Mouse (Mus musculus) forebrain, embryonic 12.5 days (tissue): ENCODE results near the gene Epn2. TPM values are rescaled to one million over a fixed set of nuclear protein-coding genes. Genes with fewer than 3 reads are reported as not detected.

ENCODE experiments used
- ATAC-seq: fragments of 200-750 bp; cut with Nextera tagmentation; 2 replicates; pipeline ENCODE4 v1.8.0; 2017; ENCODE audit warnings: moderate TSS enrichment; ENCODE audit not compliant: low FRiP score
- H3K27ac ChIP-seq: fragments of 300-500 bp; sonication (generic); 2 replicates; pipeline ENCODE4 v1.5.1; 2016; ENCODE audit warnings: mild to moderate bottlenecking
- H3K27me3 ChIP-seq: fragments of 300-500 bp; sonication (generic); 2 replicates; pipeline ENCODE4 v1.6.1; 2016; ENCODE audit warnings: mild to moderate bottlenecking
- H3K36me3 ChIP-seq: fragments of 300-500 bp; sonication (generic); replicated peaks from 2 replicates; pipeline ENCODE4 v1.6.1; 2016; ENCODE audit warnings: mild to moderate bottlenecking
- H3K4me1 ChIP-seq: fragments of 300-500 bp; sonication (generic); 2 replicates; pipeline ENCODE4 v1.6.1; 2016
- H3K4me2 ChIP-seq: fragments of 300-500 bp; sonication (generic); 2 replicates; pipeline ENCODE4 v1.6.1; 2016; ENCODE audit warnings: mild to moderate bottlenecking, moderate library complexity
- H3K4me3 ChIP-seq: fragments of 300-500 bp; sonication (generic); replicated peaks from 2 replicates; pipeline ENCODE4 v1.5.1; 2016; ENCODE audit warnings: mild to moderate bottlenecking
- H3K9ac ChIP-seq: fragments of 300-500 bp; sonication (generic); 2 replicates; pipeline ENCODE4 v1.6.1; 2016; ENCODE audit warnings: mild to moderate bottlenecking
- H3K9me3 ChIP-seq: fragments of 300-500 bp; sonication (generic); 2 replicates; pipeline ENCODE4 v1.6.1; 2016
- WGBS: fragments of 180-500 bp; shearing (Covaris S2); methylation state at CpG from one replicate; pipeline ENCODE4 v1.1.7; 2016; 5-methylcytosine and 5-hydroxymethylcytosine counted together
- polyA plus RNA-seq: library from polyadenylated mRNA; unstranded; fragments of >200 nt; fragmentation: Nextera tagmentation; extraction: Ambion mirVana; gene quantifications from 2 replicates; pipeline ENCODE4 v1.2.1, GENCODE M21; 2016

Gene Epn2
- polyA plus RNA-seq, 1 experiment from 2014 or later: 35.5 TPM

DNA sequence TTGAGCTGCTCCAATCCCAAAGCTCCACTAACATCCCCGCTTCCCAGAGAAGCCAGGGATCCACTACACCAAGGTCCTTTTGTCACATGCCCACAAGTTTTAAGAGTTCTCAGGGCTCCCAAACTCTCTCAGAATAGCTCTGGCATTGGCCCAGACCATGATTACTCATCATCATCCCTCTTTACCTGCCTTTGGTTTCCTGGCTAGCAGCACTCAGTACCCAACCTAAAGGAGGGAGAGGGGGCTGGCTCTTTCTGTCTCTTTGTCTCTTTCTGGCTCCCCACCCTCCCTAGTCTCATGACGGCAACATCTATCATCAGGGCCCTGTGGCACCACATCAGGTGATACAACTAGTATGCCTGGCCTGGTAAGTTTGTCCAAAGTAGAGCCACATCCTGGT lies 46.7 kb downstream of the Epn2 start:
- H3K36me3 ChIP-seq: peaks cover 17% of the 10 kb centered on the region; the same call in 1 of the 2 replicates
- H3K4me3 ChIP-seq: no peak overlapping the region
- no peak overlapping the region for H3K27ac ChIP-seq
- WGBS: 95% methylated on average over 2 of the region's 2 CpGs
- H3K4me2 ChIP-seq: no peak overlapping the region
- ATAC-seq: no peak
- peaks cover 12% of the 10 kb centered on the region for H3K4me1 ChIP-seq
- H3K9me3 ChIP-seq: no peaks in the 10 kb centered on the region
- no peak overlapping the region for H3K9ac ChIP-seq
- no peaks in the 10 kb centered on the region for H3K27me3 ChIP-seq

DNA sequence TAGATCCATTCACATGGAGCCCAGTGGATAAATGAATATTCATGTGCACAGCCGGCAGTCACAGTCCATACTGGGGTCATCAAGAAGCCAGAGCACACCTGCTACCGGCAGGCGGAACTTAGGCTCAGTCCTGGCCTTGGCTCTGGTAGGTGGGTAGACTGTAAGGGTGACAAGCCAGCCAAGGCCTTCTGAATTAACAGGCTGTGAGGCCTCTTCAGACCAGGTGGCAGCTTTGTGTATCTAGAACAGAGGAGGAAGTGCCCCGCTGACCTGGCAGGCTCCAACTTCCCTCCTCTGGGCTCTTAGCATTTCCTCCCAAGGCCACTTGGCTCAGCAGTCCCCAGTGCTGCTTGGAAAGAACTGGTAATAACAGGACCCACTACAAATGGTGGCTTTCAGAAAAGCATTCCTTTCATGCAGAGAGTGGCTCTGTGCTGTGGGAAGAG lies 50.2 kb downstream of the Epn2 start:
- Histone ChIP-seq H3K9me3 (no peaks in the 10 kb centered on the region), H3K27ac (no peak overlapping the region), H3K36me3 (peaks cover 18% of the 10 kb centered on the region; the same call in 1 of the 2 replicates), H3K9ac (no peak overlapping the region), H3K4me2 (no peak overlapping the region), H3K27me3 (no peaks in the 10 kb centered on the region), H3K4me3 (no peak overlapping the region), H3K4me1 (peaks cover 12% of the 10 kb centered on the region)
- 60% methylated on average over 4 of the region's 4 CpGs for WGBS
- ATAC-seq: no peak

DNA sequence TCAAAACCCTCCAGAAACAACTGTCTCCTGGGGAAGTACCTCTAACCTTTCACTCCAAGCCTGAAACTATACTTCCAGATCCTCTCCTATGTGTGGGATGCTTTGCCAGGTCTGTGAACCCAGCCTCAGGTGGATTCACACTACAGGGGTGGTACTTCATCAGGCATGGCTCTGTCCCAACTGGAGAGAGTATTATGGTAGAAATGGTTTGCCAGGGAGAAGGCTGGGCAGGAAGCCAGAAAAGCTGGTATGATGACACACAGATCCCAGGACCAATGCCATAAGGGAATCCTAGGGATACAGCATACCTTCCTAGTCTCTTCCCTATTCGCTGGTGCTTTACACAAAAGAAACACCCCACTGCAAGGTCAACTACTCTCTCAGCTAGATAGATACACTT lies 52.6 kb downstream of the Epn2 start:
- ATAC-seq: no peak
- Histone ChIP-seq H3K27me3 (no peaks in the 10 kb centered on the region), H3K4me2 (no peak overlapping the region), H3K27ac (no peak overlapping the region), H3K36me3 (peaks cover 19% of the 10 kb centered on the region), H3K4me3 (no peak overlapping the region), H3K4me1 (peaks cover 12% of the 10 kb centered on the region), H3K9ac (no peak overlapping the region), H3K9me3 (no peaks in the 10 kb centered on the region)
- WGBS: 100% methylated on average over 1 of the region's 1 CpGs

DNA sequence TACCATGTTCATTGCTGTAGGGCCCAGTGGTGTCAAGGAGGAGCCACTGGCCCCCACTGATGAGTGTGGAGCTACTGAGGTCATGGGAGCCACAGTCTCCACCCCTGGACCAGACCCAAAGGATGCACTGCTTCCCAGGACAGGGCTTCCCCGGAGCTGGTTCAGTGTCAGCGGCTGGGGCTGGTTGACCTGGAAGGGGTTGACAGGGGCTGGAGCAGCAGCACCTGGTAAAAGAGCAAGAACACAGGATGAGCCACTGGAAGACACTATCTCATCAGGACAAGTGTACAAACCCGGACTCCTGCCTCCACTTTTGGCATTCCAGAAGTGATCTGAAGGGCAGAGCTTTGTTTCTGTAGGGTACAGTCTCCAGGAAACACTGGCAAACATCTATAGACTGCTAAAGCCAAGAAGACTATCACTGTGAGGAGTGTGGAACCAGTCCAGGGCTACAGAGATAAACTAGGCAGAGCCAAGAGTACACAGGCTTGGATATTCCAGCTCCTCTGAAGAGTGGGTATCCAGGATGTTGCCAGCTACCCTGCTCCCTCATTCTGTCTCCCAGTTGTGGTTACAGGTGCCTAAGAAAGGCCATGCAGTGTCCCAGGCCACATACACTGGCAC lies 59.9 kb downstream of the Epn2 start:
- no peak for ATAC-seq
- Histone ChIP-seq H3K4me3 (no peak overlapping the region), H3K9me3 (no peaks in the 10 kb centered on the region), H3K4me2 (no peak overlapping the region), H3K4me1 (no peaks in the 10 kb centered on the region), H3K27ac (no peak overlapping the region), H3K36me3 (peaks cover 59% of the 10 kb centered on the region), H3K27me3 (no peaks in the 10 kb centered on the region), H3K9ac (no peak overlapping the region)
- 94% methylated on average over 3 of the region's 3 CpGs for WGBS

DNA sequence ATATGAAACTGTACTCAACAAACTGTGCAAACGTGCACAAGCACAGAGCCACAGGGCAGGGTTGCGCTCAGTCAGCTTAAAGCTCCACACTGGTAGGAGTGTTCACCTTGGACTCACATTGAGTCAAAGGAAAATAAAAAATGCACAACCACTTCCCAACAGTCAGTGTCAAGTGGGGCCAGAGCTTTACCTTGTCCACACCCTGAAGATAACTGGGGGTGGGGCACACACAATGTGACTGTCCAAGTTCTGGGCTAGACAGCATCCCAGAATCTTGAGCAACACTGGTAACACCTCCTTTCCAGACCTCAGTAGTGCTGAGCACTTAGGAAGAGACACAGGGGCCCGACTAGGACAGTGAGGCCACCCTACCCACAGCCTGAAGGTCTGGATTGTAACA lies 60.6 kb downstream of the Epn2 start:
- no peak overlapping the region for H3K9ac ChIP-seq
- H3K4me2 ChIP-seq: no peak overlapping the region
- WGBS: 95% methylated on average over 3 of the region's 3 CpGs

DNA sequence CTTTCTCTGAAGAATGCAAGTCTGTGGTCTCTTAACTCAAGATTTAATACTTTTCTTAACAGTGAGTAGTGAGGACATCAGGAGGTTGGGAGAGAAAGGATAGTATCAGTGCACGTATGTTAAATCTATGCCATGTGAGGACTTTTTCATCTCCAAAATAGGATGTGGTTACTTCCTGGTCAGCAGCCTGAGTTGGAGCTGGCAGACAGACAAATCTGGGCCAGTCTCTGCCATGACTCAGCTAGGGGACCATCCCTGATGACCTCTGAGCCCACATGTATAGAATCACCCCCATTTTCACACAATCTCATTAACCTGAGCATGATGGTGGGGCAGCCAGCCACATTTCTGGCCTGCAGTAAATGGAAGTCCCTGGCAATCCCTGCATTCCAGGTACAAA lies 61.5 kb downstream of the Epn2 start:
- H3K4me1 ChIP-seq: no peaks in the 10 kb centered on the region
- WGBS: 93% methylated on average over 1 of the region's 1 CpGs
- peaks cover 61% of the 10 kb centered on the region for H3K36me3 ChIP-seq

More for the DNA sequence above, 60.6 kb downstream of the Epn2 start:
- Histone ChIP-seq H3K27ac (no peak overlapping the region), H3K27me3 (no peaks in the 10 kb centered on the region), H3K4me3 (no peak overlapping the region), H3K4me1 (no peaks in the 10 kb centered on the region), H3K36me3 (peaks cover 60% of the 10 kb centered on the region), H3K9me3 (no peaks in the 10 kb centered on the region)
- ATAC-seq: no peak

DNA sequence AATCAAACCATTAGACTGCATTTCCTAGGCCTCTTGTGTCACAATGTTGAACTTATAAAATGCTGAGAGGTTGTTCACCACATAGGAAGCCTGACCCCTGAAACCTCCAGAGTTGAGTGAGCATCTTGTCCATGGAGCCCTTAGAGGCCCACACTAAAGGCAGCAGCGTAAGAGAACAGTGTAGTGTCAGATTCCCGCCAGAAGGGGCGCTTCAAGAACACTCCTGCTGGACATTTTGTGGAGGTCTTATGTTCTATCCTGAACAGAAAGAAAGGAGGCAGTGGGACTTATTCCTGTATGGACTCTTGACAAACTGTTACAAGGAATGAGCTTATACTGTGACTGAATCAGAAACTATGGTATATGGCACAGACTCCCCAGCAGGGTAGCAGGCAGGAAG lies 64.5 kb downstream of the Epn2 start:
- no peak for ATAC-seq
- 35% methylated on average over 3 of the region's 3 CpGs for WGBS
- Histone ChIP-seq H3K9me3 (no peaks in the 10 kb centered on the region), H3K27me3 (no peaks in the 10 kb centered on the region), H3K4me2 (no peak overlapping the region), H3K4me3 (no peak overlapping the region), H3K36me3 (peaks cover 56% of the 10 kb centered on the region), H3K9ac (no peak overlapping the region), H3K27ac (no peak overlapping the region), H3K4me1 (no peaks in the 10 kb centered on the region)

More for the DNA sequence above, 61.5 kb downstream of the Epn2 start:
- Histone ChIP-seq H3K27ac (no peak overlapping the region), H3K4me2 (no peak overlapping the region), H3K9me3 (no peaks in the 10 kb centered on the region), H3K4me3 (no peak overlapping the region), H3K27me3 (no peaks in the 10 kb centered on the region), H3K9ac (no peak overlapping the region)
- no peak for ATAC-seq

DNA sequence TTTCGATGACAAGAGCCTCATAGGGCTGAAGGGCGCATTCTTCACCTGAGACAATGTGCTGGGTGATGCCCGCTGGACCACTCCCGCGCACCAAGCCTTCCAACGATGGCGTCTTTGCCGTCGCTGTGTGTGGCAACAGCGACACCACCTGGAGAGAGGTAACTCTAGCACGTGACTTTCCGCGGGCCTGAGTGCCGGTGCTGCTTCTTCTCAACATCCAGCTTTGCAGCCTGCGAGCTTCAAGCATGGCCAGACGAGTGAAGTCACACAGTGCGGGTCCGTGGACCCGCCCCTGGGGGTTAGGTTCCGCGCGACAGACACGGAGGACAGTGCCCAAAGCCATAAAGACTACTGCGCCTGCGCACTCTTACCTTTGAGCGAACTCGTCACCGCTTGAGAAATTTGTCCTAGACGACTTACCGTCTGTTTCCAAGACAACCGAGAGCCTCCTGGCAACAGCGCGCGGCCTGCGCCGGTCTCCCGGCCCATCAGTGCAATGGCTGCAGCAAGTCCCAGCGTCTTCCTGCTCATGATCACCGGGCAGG lies 74.7 kb downstream of the Epn2 start, which contains the start of gene B9d1:
B9d1 (plus strand) TSS at position 432 of the 545 bp plus-strand sequence.
- H3K4me3 ChIP-seq: peak within 1 kb of the TSS; percentile 49
- H3K4me1 ChIP-seq: peaks cover 15% of the 10 kb centered on the region
- no peaks in the 10 kb centered on the region for H3K27me3 ChIP-seq
- ATAC-seq: peak; percentile 95
- under 1% methylated on average over 39 of the region's 39 CpGs for WGBS
- peak within 1 kb of the TSS; percentile 55 for H3K9ac ChIP-seq
- H3K9me3 ChIP-seq: no peaks in the 10 kb centered on the region
- peak within 1 kb of the TSS; percentile 87 for H3K27ac ChIP-seq
- peak within 1 kb of the TSS; percentile 67 for H3K4me2 ChIP-seq
- peaks cover 9% of the 10 kb centered on the region for H3K36me3 ChIP-seq

DNA sequence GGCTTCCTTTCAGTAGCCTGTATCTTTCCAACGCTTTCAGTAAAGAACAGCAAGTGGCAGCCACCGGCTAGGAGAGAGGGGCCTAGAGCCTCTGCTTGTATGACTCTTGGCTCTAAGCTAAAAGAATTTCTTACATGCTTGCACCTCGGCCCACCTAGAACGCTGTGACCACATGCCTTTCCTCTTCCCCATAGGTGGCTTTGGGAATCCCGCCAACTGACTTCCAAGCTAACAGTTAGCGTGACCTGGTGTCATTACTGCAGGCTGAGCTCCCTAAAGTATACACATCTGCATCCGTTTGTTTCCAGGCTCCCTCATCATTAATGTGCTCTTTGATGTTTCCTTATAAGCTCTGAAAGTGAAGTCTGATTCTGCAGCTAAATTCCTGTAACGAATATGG lies 75.6 kb downstream of the Epn2 start:
- WGBS: 77% methylated on average over 8 of the region's 8 CpGs
- H3K4me3 ChIP-seq: no peak overlapping the region
- H3K27ac ChIP-seq: no peak overlapping the region
- H3K36me3 ChIP-seq: 0 out of 2 replicates have a peak, but pooled peaks cover 3% of the 10 kb centered on the region
- H3K9me3 ChIP-seq: no peaks in the 10 kb centered on the region
- peak overlapping the region; percentile 67 for H3K4me2 ChIP-seq
- no peaks in the 10 kb centered on the region for H3K27me3 ChIP-seq
- H3K9ac ChIP-seq: no peak overlapping the region
- no peak for ATAC-seq
- peaks cover 15% of the 10 kb centered on the region for H3K4me1 ChIP-seq

DNA sequence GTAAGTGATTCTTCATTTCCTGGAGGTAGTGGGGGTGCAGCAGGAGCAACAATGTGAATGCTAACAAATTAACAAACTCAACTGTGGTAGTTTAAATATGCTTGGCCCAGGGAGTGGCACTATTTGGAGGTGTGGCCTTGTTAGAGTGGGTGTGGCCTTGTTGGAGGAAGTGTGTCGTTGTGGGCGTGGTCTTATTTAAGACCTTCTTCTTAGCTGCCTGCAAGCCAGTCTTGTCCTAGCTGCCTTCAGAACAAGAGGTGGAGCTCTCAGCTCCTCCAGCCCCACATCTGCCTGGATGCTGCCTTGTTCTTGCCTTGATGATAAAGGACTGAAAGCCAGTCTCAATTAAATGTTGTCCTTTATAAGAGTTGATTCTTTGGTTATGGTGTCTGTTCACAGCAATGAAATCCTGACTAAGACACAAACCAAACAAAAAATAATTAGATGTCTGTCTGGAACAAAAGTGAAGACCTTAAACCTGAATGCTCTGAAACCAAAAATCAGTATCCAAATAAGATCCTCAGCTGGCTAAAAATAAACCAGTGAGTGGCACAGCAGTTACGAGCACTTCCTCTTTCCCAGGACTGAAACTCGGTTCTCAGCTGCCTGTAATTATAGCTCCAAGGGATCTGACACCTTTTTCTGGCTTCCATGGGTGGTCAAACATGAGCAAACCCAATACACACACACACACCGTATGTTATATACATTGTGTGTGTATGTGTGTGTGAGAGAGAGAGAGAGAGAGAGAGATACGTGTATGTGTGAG lies 80.6 kb downstream of the Epn2 start:
- ATAC-seq: no peak
- 82% methylated on average over 6 of the region's 6 CpGs for WGBS
- Histone ChIP-seq H3K27me3 (no peaks in the 10 kb centered on the region), H3K9ac (no peak overlapping the region), H3K4me1 (no peaks in the 10 kb centered on the region; the same call in 1 of the 2 replicates), H3K36me3 (no peaks in the 10 kb centered on the region), H3K4me3 (no peak overlapping the region), H3K4me2 (no peak overlapping the region), H3K27ac (no peak overlapping the region), H3K9me3 (no peaks in the 10 kb centered on the region)

DNA sequence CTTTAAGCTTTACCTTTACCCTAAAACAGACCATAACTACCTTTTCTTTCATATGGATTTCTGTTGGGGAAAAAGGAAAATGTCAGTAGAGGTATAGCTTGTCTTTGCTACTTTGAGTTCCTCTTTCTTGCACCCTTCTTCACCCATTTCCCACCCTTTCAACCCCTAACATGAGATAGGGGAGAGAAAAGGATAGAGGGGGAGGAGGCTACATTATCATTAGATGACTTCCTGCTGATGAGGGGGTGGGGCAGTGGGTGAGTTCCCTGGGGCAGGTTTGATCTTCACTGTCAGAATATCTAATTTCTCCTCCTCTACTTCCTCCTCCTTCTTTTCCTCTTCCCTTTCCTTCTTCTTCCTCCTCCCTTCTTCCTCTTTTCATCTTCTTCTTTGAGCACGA lies 82.0 kb downstream of the Epn2 start:
- H3K27ac ChIP-seq: no peak overlapping the region
- no peaks in the 10 kb centered on the region for H3K27me3 ChIP-seq
- H3K36me3 ChIP-seq: 0 out of 2 replicates have a peak, but pooled peaks cover 3% of the 10 kb centered on the region
- H3K9ac ChIP-seq: no peak overlapping the region
- no peak overlapping the region for H3K4me3 ChIP-seq
- no peaks in the 10 kb centered on the region for H3K9me3 ChIP-seq
- no peak for ATAC-seq
- H3K4me2 ChIP-seq: no peak overlapping the region
- 65% methylated on average over 1 of the region's 1 CpGs for WGBS
- peaks cover 11% of the 10 kb centered on the region for H3K4me1 ChIP-seq

DNA sequence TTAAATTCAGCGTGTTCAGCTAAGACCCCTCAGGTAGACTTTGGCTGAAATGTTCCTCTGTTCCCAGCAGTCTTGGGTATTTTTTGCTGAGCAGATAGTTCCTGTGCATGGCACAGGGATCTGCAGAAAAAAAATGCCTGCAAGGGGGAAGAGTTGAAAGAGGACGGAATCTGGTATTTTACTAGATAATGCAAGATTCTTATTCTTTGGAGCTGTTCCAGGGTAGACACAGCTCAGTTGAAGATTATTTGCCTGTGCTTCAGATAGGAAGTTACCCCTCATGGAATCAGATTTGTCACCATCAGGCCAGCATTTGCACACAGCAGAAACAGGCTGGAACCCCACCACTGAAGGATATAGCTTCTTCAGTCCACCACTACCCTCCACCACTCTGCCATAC lies 84.0 kb downstream of the Epn2 start:
- H3K27ac ChIP-seq: no peak overlapping the region
- H3K4me3 ChIP-seq: no peak overlapping the region
- no peaks in the 10 kb centered on the region for H3K27me3 ChIP-seq
- no peak overlapping the region for H3K9ac ChIP-seq
- H3K36me3 ChIP-seq: peaks cover 22% of the 10 kb centered on the region
- no peaks in the 10 kb centered on the region for H3K9me3 ChIP-seq
- H3K4me1 ChIP-seq: peaks cover 18% of the 10 kb centered on the region
- WGBS: 92% methylated on average over 2 of the region's 2 CpGs
- no peak overlapping the region for H3K4me2 ChIP-seq
- no peak for ATAC-seq
